Mouse (Mus musculus) stomach, adult 2 months (tissue): ENCODE measurements around the gene Olfr1361. TPM values are rescaled to one million over a fixed set of nuclear protein-coding genes. Genes with fewer than 3 reads are reported as not detected.

ENCODE experiments used
- polyA plus RNA-seq: library from polyadenylated mRNA; depleted of rRNA; stranded (reverse); fragments of >200 nt; gene quantifications from 2 replicates; pipeline ENCODE4 v1.2.3, GENCODE M21; 2012; rRNA removed

The Olfr1361 gene
- polyA plus RNA-seq: not detected in 2 replicates

GRCm38 (mm10) chr13:21663286-21663685 lies at the start of gene Olfr1361:
TSS of gene Olfr1361 (minus strand) at chr13:21663386.

GRCm38 (mm10) chr13:21697811-21698210 lies 34.6 kb upstream of the Olfr1361 start, which contains the start of gene Olfr1359:
TSS of gene Olfr1359 (plus strand) at chr13:21698111.

GRCm38 (mm10) chr13:21677305-21677704 lies 14.1 kb upstream of the Olfr1361 start, which contains the start of gene Olfr1360:
TSS of gene Olfr1360 (minus strand) at chr13:21677405.

GRCm38 (mm10) chr13:21642418-21642817 lies 20.8 kb downstream of the Olfr1361 start, which contains the start of gene Olfr11:
TSS of gene Olfr11 (minus strand) at chr13:21642518.

GRCm38 (mm10) chr13:21613922-21614321 lies 49.3 kb downstream of the Olfr1361 start, which contains the start of gene Olfr1362:
TSS of gene Olfr1362 (minus strand) at chr13:21614022.

Other genes starting within 250 kb of the Olfr1361 start
- gene Pgbd1, start 222.3 kb downstream of the Olfr1361 start, polyA plus RNA-seq: 0.15 TPM in 1 of 2 replicates, not detected in the other
- gene Zscan26, start 209.7 kb downstream of the Olfr1361 start, polyA plus RNA-seq: 0.71 and 1.9 TPM in 2 replicates
- 0.08 and 0.15 TPM in 2 replicates for gene Nkapl, start 194.9 kb downstream of the Olfr1361 start, polyA plus RNA-seq
- 0.05 and 0.26 TPM in 2 replicates for gene Zkscan4, start 184.5 kb downstream of the Olfr1361 start, polyA plus RNA-seq
- not detected in 2 replicates for gene Gm10065, start 183.9 kb downstream of the Olfr1361 start, polyA plus RNA-seq
- gene AK157302, start 168.2 kb downstream of the Olfr1361 start, polyA plus RNA-seq: not detected in 2 replicates
- 17.8 and 21.1 TPM in 2 replicates for gene Gm11273, start 162.0 kb downstream of the Olfr1361 start, polyA plus RNA-seq
- 0.41 and 0.57 TPM in 2 replicates for gene Zkscan8, start 132.3 kb downstream of the Olfr1361 start, polyA plus RNA-seq
- not detected in 2 replicates for gene Olfr1366, start 120.6 kb downstream of the Olfr1361 start, polyA plus RNA-seq
- not detected in 2 replicates for gene Olfr1535, start 103.5 kb downstream of the Olfr1361 start, polyA plus RNA-seq
- not detected in 2 replicates for gene Olfr1364, start 81.6 kb downstream of the Olfr1361 start, polyA plus RNA-seq
- not detected in 2 replicates for gene Olfr1362, start 49.4 kb downstream of the Olfr1361 start, polyA plus RNA-seq
- not detected in 2 replicates for gene Olfr11, start 20.9 kb downstream of the Olfr1361 start, polyA plus RNA-seq
- not detected in 2 replicates for gene Olfr1360, start 14.0 kb upstream of the Olfr1361 start, polyA plus RNA-seq
- gene Olfr1359, start 34.7 kb upstream of the Olfr1361 start, polyA plus RNA-seq: not detected in 2 replicates
- 2.0 and 2.3 TPM in 2 replicates for gene Hist1h2bl, start 52.8 kb upstream of the Olfr1361 start, polyA plus RNA-seq
- 10.0 and 28.4 TPM in 2 replicates for gene Hist1h2ai, start 53.0 kb upstream of the Olfr1361 start, polyA plus RNA-seq
- gene Hist1h3h, start 54.3 kb upstream of the Olfr1361 start, polyA plus RNA-seq: 30.9 and 34.4 TPM in 2 replicates
- gene Hist1h2bm, start 58.7 kb upstream of the Olfr1361 start, polyA plus RNA-seq: 0.27 and 2.2 TPM in 2 replicates
- gene Hist1h4j, start 71.7 kb upstream of the Olfr1361 start, polyA plus RNA-seq: 1.6 and 2.1 TPM in 2 replicates
- gene Hist1h4k, start 87.1 kb upstream of the Olfr1361 start, polyA plus RNA-seq: 4.7 and 8.7 TPM in 2 replicates
- gene Hist1h2ak, start 90.4 kb upstream of the Olfr1361 start, polyA plus RNA-seq: 8.2 and 14.0 TPM in 2 replicates
- 1.2 and 4.2 TPM in 2 replicates for gene Hist1h2bn, start 90.7 kb upstream of the Olfr1361 start, polyA plus RNA-seq
- 0.24 TPM in 1 of 2 replicates, not detected in the other for gene Hist1h1b, start 117.2 kb upstream of the Olfr1361 start, polyA plus RNA-seq
- 19.2 and 38.0 TPM in 2 replicates for gene Hist1h3i, start 120.0 kb upstream of the Olfr1361 start, polyA plus RNA-seq
- 1.5 and 14.1 TPM in 2 replicates for gene Hist1h2an, start 123.8 kb upstream of the Olfr1361 start, polyA plus RNA-seq
- gene Hist1h2bp, start 124.1 kb upstream of the Olfr1361 start, polyA plus RNA-seq: 0.90 TPM in 1 of 2 replicates, not detected in the other
- gene Hist1h2bq, start 146.8 kb upstream of the Olfr1361 start, polyA plus RNA-seq: 6.4 and 9.3 TPM in 2 replicates
- gene Hist1h2ao, start 147.1 kb upstream of the Olfr1361 start, polyA plus RNA-seq: not detected in 2 replicates
- not detected in 2 replicates for gene Hist1h4m, start 148.4 kb upstream of the Olfr1361 start, polyA plus RNA-seq
- 4.8 and 6.7 TPM in 2 replicates for gene Hist1h4n, start 168.8 kb upstream of the Olfr1361 start, polyA plus RNA-seq
- gene Hist1h2ap, start 170.1 kb upstream of the Olfr1361 start, polyA plus RNA-seq: 121 and 393 TPM in 2 replicates
- gene Hist1h2br, start 170.4 kb upstream of the Olfr1361 start, polyA plus RNA-seq: 6.9 and 8.0 TPM in 2 replicates